Mouse (Mus musculus) monocyte, adult 5-6 weeks (primary cell): Measurements from ENCODE around the gene Gdpgp1. TPM values are rescaled to one million over a fixed set of nuclear protein-coding genes. Genes with fewer than 3 reads are reported as not detected.

Source experiments
- ATAC-seq: fragments of 153-309, 156-312 bp; replicated peaks from 2 replicates; pipeline ENCODE4 v1.8.0; 2017; ENCODE audit warnings: mild to moderate bottlenecking; ENCODE audit not compliant: low TSS enrichment, insufficient number of reproducible peaks, severe bottlenecking, poor library complexity, low FRiP score
- total RNA-seq: library from RNA; stranded (forward); fragments of 200-1000, 200-491, 200-594 nt; gene quantifications from 3 replicates; pipeline ENCODE4 v1.2.3, GENCODE M21; 2017

The Gdpgp1 gene
- total RNA-seq, 1 experiment from 2014 or later: 0.86 TPM

GRCm38 (mm10) chr7:80260625-80261371, 28.1 kb downstream of the Gdpgp1 start, which contains the start of gene Ngrn:
Gene Ngrn (plus strand): TSS chr7:80261215.
- ATAC-seq: peak; percentile 95

- ATAC-seq: no peak
These were observed 28.8 kb downstream of the Gdpgp1 start for GRCm38 (mm10) chr7:80261372-80261990.

- no peak for ATAC-seq
These were observed 31.9 kb downstream of the Gdpgp1 start for GRCm38 (mm10) chr7:80264606-80265005.

- no peak for ATAC-seq
These were observed 35.1 kb downstream of the Gdpgp1 start for GRCm38 (mm10) chr7:80267764-80268163.

- ATAC-seq: peak; percentile 96
These were observed 36.5 kb downstream of the Gdpgp1 start, which contains the start of gene Vps33b for GRCm38 (mm10) chr7:80268897-80269750. Gene Vps33b (plus strand): TSS chr7:80269649.

- ATAC-seq: no peak; the same call in 1 of the 2 replicates
These were observed 37.1 kb downstream of the Gdpgp1 start for GRCm38 (mm10) chr7:80269751-80270255.

GRCm38 (mm10) chr7:80273456-80273855, 40.8 kb downstream of the Gdpgp1 start:
- no peak for ATAC-seq

- no peak for ATAC-seq
These were observed 43.7 kb downstream of the Gdpgp1 start for GRCm38 (mm10) chr7:80276374-80276773.

GRCm38 (mm10) chr7:80280032-80280431, 47.4 kb downstream of the Gdpgp1 start:
- no peak for ATAC-seq

- ATAC-seq: no peak
These were observed 48.3 kb downstream of the Gdpgp1 start for GRCm38 (mm10) chr7:80280998-80281397.

- ATAC-seq: no peak
These were observed 49.0 kb downstream of the Gdpgp1 start for GRCm38 (mm10) chr7:80281646-80282045.

GRCm38 (mm10) chr7:80283226-80283918, 50.7 kb downstream of the Gdpgp1 start:
- no peak for ATAC-seq

- ATAC-seq: no peak
These were observed 51.7 kb downstream of the Gdpgp1 start for GRCm38 (mm10) chr7:80284391-80284790.

- no peak for ATAC-seq
These were observed 53.1 kb downstream of the Gdpgp1 start for GRCm38 (mm10) chr7:80285725-80286124.

- ATAC-seq: no peak
These were observed 55.1 kb downstream of the Gdpgp1 start for GRCm38 (mm10) chr7:80287736-80288135.
